Mouse (Mus musculus) granulocyte monocyte progenitor cell, adult 5-6 weeks (primary cell): ENCODE data around the gene Ccdc124. TPM values are rescaled to one million over a fixed set of nuclear protein-coding genes. Genes with fewer than 3 reads are reported as not detected.
"Not testable (repeated sequence)": the region's sequence is repeated elsewhere in the genome, so short reads cannot be mapped to it uniquely, and the experiment has no call there.

Experiments used
- ATAC-seq: replicated peaks from 2 replicates; pipeline ENCODE4 v1.8.0; 2016; ENCODE audit warnings: mild to moderate bottlenecking, moderate TSS enrichment, inconsistent platforms; ENCODE audit not compliant: poor library complexity, severe bottlenecking
- total RNA-seq, 2 experiments: library from RNA; stranded (forward) in 1 of 2; stranded (reverse) in 1 of 2; fragments of 200-712, 200-1000 nt in 1 of 2; fragments of >200 nt in 1 of 2; fragmentation: Nextera tagmentation in 1 of 2; gene quantifications; 2 replicates each; pipeline ENCODE4 v1.2.3; 2014 to 2017

The Ccdc124 gene
- total RNA-seq, 2 experiments from 2014 or later = 19.4 to 38.9 TPM

DNA sequence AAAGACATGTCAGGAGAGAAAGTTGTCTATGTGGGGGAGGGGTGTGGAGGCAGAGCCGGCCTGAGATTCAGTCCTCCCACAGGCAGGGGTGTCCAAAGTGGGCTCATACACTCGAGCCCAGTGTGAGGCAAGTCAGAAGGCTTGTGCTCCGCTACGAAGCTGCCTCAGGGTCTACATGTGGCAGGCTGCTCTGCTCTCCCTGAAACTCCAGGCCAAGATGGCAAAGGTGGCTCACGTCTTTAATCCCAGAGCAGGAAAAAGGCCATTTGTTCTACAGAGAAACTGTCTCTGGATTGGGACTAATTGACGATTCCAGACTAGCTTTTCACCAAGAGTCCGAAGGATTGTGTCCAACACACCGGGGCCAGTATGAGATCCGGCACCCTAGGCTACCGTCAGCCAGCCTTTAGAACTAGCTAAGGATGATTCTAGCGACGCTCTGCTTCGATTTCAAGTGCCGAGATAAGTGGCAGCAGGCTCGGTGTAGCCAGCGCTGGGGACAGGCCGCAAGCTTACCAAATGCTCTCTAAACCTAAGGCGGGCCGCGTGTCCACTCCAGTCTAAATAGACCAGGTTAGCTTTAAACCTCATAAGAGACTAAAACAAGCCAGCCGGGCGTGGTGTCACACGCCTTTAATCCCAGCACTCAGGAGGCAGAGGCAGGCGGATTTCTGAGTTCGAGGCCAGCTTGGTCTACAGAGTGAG is 22.7 kb upstream of the Ccdc124 start:
- ATAC-seq = no peak

DNA sequence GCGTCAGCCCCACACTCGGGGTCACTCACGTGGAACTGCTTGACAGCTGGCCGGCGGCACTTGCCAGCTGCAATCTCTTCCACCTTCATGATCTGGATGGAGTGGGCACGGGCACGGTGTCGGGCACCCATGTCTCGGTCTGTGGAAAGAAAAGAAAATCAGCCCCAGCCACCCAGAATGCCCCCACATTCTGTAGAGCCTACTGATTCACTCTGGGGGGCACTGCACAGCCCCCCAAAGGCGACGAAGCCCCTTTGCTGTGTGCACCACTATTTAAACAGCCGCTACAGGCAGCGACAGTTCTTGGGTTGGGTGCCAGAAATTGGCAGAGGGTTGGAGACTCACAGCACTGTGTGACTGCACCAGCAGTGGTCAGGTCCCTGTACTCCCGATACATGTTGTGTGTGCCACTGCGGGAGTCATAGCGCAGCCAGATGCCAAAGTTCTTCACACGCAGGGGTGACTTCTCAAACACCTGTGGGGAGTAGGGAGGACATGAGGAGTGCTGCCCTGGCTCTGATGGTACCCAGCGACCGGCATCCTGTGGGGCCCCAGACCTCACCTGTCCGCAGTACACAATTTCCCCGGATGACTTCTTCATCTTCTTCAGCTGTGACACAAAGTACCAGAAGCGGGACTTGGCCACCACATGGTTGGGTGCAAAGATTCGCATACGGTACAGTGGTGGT is 22.0 kb upstream of the Ccdc124 start:
- ATAC-seq = not testable (repeated sequence)

DNA sequence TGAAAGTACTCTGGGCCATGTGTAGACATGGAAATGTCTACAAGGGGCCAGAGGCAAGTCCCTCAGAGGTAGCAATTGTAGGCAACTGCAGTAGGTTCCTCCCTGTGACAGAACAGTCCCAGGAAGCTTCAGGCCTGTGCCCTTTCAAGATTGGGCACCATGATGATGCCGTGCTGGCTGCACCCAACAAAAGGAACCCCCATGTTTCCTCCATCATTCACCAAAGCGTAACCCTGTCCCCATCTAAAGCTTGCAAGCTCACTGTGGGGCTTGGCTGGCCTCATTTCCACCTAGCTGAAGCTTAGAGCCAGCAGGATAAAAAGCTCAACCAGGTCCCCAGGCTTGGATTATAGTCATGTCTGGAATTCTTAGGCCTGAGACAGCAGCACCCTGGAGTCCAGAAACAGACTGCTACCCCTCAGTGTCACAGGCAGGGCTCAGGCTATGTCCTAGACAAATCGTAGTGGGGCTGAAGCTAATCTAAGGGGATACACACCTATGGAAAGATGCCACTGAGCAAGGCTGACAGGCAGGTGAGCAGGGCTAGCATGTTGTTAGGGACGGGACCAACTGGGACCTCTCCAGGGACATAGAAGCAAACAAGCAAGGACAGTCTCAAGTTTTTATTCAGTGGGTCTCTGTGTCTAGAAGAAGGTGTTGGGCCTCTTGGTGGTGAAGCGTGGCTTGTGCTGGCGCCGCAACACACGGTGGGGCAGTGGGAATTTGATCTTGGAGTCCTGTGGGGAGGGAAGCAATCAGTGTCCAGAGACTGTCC is 21.2 kb upstream of the Ccdc124 start:
- ATAC-seq = no peak

DNA sequence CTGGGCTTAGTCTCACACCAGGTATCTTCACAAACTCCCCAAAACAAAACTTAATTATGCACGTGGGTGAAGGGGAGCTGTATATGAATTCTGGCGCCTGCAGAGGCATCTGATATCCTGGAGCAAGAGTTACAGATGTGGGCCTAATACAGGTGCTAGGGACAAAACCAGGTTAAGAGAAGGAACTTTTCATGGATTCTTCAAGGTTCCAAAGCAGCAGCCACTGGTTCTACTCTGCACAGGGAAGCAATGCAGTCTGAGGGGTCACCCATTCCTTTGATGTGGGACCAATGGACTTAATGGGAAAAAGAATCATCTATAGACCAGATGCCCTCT is 20.6 kb upstream of the Ccdc124 start:
- ATAC-seq = no peak

DNA sequence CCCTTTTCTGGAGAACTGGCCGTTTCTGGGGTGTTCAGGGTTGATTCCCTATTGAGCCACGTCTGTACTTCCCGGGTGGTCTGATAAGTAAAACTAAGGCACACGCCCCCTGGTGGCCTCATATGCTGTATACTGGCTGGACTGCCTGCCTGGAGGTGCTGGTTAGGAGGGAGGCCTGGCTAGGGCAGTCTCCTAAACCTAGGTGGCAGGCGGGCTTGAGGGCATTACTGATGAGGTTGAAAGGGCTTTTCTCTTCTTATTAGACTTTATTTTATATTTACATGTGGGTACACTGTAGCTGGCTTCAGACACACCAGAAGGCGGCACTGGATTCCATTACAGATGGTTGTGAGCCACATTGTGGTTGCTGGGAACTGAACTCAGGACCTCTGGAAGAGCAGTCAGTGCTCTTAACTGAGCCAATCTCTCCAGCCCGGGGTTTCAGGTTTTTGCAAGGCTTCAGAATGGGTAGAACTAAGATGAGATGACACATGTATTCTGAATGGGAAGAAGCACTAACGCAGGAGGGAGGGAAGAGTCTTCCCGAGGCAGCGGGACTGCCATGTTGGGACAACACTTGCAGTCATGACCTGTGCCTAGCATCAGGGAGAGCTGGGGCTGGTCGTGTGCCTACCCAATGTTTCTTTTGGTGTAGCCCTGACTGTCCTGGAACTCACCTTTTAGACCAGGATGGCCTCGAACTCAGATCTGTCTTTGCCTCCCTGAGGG is 20.1 kb upstream of the Ccdc124 start:
- peak; percentile 30 for ATAC-seq

DNA sequence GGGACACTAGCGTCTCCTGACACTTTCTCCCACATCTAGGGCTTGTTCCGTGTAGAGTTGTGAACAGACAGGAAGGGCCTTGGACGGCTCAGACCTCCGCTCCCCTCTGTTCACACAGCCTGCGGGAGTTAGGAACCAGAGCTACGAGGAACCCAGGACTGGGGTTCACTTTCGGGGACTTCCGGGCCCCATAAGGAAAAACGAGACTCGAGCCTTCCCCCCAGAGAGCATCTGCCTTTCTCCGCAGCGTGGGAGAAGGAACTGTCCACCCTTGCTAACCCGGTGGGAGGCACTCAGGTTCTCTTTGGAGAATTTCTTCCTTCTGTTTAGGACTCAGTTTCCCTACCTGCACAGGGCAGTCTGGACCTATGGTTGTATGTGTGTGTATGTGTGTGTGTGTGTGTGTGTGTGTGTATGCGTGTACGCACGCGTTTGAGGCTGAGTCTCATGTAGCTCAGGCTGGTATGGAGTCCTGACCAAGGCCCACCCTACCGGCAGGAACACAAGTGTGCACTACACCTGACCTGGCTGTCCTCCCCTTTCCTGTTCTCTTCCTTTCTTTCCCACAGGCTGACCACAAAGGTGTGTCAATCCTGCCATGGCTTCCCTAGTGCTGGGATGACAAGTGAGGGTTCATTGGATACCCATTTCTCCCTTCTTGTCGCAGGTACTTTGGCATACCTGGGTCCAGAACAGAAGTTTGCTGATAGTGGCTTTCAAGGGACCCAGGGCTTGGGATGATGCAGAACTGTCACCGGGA is 19.3 kb upstream of the Ccdc124 start:
- no peak for ATAC-seq

DNA sequence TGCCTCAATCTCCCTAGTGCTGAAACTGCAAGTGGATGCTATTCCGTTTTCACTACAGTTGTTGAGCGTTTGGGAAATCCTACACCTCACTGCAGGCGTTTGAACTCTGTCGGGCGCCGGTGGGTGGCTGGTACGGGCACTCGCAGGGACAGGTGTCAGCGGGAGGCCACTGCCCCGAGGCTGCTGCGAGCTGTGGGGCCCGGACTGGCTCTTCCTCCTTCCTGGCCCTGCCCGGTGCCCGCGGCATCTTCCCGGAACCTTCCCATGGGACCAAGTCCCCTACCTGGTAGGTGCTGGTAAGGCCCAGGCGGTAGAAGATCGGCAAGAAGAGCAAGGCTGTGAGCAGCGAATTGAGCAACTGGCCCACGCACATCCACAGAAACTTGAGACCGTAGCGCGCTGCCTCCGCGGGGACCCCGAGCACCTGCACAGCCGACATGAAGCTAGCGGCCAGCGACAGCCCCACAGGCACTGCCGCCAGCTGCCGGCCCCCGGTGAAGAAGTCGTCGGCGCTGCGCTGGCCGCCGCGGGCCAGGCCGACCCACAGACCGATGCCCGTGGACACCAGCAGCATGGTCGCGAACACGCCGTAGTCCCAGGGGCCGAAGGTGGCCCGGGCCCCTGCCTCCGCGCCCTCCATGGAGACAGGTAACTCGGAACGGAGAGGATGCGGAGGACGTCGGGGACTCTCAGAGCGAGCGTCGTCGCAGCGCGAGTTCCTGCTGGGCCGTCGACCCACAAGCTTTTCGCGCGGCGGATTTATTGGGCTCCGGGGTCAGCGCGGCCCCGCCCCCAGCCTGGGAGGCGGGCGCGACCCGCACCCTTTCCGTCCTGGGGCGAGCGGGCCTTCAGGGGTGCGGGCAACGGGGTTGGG is 18.5 kb upstream of the Ccdc124 start, which contains the start of gene Slc5a5:
Gene Slc5a5, minus strand, starts transcription at position 736 of the 874 bp plus-strand sequence.
- ATAC-seq = no peak

DNA sequence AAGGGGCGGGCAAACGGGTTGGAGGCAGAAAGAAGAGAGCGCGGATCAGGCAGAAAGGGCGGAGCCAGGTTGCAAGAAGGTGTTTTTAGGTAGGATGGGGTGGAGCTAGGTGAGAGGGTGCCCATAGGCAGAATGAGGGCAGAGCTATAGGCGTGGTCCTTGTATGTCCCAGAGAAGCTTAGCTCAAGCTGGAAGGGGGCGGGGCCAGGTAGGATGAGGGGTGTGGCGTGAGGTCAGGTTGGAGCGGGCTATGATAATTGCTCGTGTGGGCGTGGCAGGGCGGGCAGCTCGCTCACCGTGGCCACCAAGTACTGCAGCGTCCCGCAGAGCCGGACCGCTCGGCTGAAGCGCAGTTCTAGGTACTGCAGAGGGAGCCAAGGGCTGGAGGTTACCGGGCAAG is 17.6 kb upstream of the Ccdc124 start:
- peak; percentile 11; the same call in 1 of the 2 replicates for ATAC-seq

DNA sequence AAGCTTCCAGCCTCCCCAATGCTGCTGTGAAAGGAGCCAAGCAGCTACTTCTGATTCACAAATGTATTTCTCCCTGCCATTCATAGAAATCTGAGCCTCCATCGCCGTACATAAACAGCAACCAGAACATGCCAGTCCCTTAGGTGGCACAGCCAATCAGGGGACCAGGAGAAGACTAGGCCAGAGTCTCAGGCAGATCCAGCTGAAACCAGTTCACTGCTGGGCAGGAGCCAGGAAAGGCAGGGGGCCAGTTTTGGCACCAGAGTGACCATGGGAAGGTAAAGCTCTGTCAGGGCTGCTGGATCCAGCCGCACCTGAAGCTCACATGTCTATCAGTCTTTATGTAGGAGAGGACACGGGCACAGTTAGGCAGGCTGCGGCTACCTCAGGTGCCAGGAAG is 16.9 kb upstream of the Ccdc124 start:
- no peak for ATAC-seq

DNA sequence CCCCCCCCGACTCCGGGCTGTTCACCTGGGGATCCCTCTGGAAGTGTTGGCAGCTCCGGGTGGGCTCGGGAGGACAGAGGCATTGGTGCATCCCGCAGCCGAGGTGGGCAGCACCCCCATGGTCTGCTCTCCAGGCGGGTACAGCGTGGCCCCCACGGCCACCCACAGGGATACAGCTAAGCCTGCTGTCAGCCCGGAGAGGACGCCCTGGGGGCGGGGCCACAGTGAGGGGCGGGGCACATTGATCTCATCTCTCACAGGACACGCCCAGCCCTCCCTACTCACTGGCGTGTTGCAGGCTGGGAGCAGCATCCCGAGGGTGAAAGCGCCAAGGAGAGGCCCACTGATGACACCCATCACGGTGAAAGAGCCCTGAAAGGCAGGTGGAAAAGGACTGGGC is 13.9 kb upstream of the Ccdc124 start:
- ATAC-seq = peak; percentile 41; the same call in 1 of the 2 replicates

DNA sequence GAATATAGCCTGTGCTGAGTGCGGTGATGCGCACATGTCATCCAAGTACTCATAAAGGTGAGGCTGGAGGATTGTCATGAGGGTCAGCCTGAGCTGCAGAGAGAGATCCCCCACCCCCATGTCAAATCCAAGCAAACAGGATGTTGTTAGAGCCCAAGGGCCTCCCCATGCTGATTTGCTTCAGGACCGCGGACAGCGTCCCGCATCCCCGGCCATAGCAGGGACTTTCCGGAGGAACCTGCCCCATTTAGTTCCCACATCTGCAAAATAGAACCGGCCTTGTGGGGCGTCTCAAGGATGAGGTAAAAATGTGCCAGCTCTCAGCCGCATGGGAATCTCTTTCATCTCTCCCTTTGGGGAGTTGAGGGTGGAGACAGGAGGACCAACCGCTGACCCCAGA is 11.9 kb upstream of the Ccdc124 start:
- peak; percentile 70 for ATAC-seq

DNA sequence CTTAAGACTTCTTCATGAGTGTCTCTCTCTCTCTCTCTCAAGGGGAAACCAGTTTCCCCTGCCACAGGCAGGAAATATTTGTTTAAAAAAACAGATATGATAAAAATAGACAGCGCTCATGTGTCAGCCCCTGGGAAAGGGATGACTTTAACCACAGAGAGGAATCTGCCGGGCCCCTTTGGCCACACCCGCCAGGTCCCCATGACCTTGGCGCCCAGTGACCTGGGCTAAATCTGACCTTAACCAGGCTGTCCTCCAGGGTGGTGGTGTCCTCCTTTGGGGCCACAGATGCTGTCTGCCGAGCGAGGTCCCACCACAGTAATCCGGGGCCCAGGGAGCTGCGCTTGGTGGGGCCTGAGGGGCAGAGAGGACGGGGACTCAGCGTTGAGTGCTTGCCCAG is 10.9 kb upstream of the Ccdc124 start:
- ATAC-seq = 0 out of 2 replicates have a peak, but pooled peaks have one; percentile 9

DNA sequence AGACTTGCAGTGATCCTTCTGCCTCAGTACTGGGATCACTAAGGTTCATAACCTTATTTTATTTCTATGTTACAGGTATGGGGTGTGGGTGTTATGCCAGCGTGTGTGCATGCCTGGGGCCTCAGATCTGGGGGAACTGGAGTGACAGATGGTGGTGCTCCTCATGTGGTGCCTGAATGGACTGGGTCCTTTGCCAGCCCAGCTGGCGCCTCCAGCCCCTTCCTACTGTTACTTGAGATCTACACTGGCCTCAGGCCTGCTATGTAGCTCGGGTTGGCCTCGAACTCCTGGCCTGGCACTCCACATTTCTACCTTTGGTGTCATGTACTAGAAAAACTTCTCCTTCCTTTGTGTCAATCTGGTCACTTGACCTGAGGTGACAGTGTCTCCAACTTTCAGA is 10.5 kb upstream of the Ccdc124 start:
- ATAC-seq = no peak

DNA sequence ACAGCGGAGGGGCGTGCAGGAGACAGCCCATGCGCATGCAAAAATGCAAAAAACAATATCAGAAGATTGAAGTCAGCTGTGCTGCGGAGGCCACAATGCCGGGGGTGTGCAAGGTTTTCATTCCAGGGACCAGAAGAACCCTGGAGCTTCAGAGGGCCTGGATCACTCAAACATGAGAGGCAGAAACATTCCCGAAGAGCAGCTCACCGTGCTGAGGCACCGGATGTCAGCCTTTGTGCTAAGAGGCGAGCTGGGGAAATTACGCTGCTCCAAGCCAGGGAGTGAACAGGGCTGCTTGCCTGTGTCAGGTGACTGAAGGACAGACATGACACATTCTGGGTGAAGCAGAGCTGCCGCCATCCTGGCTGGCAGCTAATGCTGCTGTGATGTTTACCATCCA is 6.8 kb upstream of the Ccdc124 start:
- no peak for ATAC-seq

DNA sequence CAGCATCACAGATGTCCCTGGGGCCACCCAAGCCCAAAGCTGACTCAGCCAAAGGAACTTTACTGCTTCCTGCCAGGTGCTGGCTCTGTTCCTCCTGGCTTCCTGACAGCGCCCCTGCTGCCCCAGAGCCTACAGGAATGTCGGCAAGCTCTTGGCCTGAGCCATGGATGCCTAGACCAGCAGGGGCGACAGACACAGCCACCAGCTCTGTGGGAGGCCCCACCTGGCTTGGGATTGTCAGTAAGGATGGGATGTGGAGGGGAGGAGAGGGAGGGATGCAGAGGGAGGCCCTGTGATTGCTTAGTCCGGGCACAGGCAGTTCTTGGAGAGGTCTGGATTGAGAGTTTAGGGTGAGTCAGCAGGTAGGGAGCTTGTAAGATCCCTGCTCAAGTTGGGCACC is 6.4 kb upstream of the Ccdc124 start:
- no peak for ATAC-seq

DNA sequence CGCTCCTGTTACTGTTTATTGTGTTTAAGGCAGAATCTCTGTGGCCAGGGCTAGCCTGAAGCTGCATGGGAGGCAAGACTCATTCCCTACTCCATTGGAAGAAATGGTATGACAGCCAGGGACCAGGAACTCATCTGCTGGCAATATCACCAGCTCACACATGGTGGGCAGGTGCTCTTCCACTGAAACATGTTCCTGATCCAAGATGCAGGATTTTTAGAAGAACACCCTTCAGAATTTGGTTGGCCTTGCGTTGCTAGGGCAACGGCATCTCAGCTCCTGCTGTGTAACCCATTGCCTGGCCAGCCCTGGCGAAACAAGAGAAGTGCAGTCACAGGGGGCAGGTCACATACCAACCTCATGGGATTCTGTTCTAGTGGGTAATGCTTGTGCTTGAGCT is 5.8 kb upstream of the Ccdc124 start:
- ATAC-seq = no peak

DNA sequence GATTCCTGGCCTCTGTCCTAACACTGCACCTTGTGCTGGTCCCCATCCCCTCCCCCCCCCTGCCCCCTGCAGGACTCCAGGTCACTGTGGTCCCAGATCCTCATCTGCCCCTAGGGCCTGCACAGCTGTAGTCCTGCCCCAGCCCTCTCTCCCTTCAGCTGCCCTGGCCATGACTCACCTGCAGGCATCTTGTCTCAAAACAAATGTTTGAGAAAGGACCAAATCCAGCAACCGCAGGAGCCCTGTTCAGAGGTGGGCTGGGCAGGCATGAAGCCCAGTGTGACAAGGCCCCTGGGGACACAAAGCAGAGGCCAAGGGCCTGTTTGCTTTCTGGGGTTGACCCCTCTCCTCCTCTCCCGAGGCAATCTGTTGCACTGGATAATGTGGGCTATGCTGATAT is 4.4 kb upstream of the Ccdc124 start:
- ATAC-seq = no peak

DNA sequence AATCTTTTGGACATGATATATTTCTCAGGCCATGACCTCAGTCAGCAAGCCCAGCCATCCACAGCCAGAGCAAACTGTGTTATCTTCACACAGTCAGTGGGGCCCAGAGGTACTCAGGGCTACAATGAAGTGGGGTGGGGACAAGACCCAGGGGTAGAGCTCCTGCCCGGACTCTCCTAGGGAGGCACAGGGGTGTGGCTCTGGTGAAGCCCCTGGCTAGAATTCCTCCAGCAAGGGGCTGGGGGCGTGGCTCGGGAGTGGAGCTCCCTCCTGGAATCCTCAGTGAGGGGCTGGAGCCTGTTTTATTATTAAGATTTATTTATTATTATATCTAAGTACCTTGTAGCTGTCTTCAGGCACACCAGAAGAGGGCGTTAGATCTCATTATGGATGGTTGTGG is 2.6 kb upstream of the Ccdc124 start:
- no peak for ATAC-seq

DNA sequence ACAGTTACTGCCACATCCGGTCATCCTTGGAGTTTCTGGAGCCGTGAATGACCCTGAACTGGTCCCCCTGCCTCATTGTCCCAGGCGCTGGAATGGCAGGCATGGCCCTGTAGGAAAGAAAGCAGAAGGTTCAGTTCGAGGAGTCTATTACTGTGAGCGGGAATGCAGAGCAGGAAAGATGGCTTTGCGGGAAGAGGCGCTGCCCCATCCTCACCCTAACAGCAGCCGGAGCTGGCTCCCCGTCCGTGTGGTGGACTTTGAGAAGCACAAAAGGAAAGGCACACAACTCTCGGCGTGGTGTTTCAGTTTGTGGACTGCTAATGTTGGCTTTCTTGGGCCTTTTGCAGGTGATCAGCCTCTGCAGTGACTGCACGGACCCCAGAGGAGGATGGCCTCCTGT is 706 bp upstream of the Ccdc124 start:
- ATAC-seq = no peak
